Mouse (Mus musculus): ENCODE measurements around the gene Dzank1.

DNA sequence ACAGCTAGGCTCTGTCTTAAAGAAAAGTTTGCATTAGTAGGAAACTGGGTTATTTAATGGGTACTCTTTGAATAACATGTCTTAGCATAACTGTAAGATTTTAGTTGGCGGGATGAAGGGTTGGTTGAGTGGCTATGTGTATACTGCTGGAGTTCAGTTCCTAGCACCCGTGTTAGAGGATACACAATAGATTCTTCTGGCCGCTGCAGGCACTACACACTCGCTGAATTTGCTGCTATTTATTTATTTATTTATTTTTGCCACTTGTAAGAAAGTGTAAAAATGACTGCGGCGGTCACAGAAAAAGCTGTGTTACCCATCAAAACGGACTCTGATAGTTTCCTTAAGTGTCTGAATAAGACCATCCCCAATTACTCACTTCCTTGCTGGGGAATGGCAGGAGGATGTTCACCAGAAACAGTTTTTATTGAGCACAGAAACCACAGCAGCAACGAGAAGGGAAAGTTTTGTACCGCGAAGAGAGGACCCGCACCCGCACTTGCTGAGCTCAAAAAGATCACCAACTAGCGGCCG lies 28.1 kb upstream of the Dzank1 start:
- no peak for TF ChIP-seq POLR2A (IDR thresholded peaks at IDR 0.05; ENCODE audit: insufficient read length, low read depth)
- no peak for TF ChIP-seq E2F4 (IDR thresholded peaks at IDR 0.05; ENCODE audit: insufficient read depth)
- no peak for TF ChIP-seq POLR2AphosphoS2 (IDR thresholded peaks at IDR 0.05; ENCODE audit: insufficient read length, low read depth)
